Mouse (Mus musculus) liver, embryonic 14.5 days (tissue): ENCODE results near the gene Denr. TPM values are rescaled to one million over a fixed set of nuclear protein-coding genes. Genes with fewer than 3 reads are reported as not detected.

Experiments used
- ATAC-seq: fragments of 200-750 bp; cut with Nextera tagmentation; 2 replicates; pipeline ENCODE4 v1.8.0; 2017; ENCODE audit warnings: moderate number of reproducible peaks, mild to moderate bottlenecking, moderate library complexity; ENCODE audit not compliant: insufficient read depth
- DNase-seq, 3 experiments: peaks; one replicate each; pipeline ENCODE4 v3.0.0-alpha.2; 2012 to 2013; ENCODE audit warnings: low read depth in 3 of 3, low spot score in 3 of 3
- H3K27ac ChIP-seq: fragments of 300-500 bp; sonication (generic); 2 replicates; pipeline ENCODE4 v1.5.1; 2014; ENCODE audit warnings: moderate library complexity, mild to moderate bottlenecking, control low read depth, inconsistent platforms
- H3K27me3 ChIP-seq: fragments of 300-500 bp; sonication (generic); 2 replicates; pipeline ENCODE4 v1.6.1; 2014; ENCODE audit warnings: mild to moderate bottlenecking, low read length, moderate library complexity; ENCODE audit not compliant: control insufficient read depth, insufficient read depth
- H3K36me3 ChIP-seq: fragments of 300-500 bp; sonication (generic); replicated peaks from 2 replicates; pipeline ENCODE4 v1.6.1; 2014; ENCODE audit warnings: low read depth; ENCODE audit not compliant: control insufficient read depth, insufficient read depth
- H3K4me1 ChIP-seq, 2 experiments: fragments of 200-500 bp in 1 of 2; fragments of 300-500 bp in 1 of 2; sonication (generic) in 1 of 2; replicated peaks; 2 replicates each; pipeline ENCODE4 v1.6.1; 2012 to 2014; ENCODE audit warnings: antibody characterized with exemption in 1 of 2, inconsistent platforms in 1 of 2, low read length in 1 of 2; ENCODE audit not compliant: control insufficient read depth in 2 of 2, insufficient read depth in 2 of 2
- H3K4me2 ChIP-seq: fragments of 300-500 bp; sonication (generic); 2 replicates; pipeline ENCODE4 v1.6.1; 2014; ENCODE audit warnings: low read depth, mild to moderate bottlenecking, control low read depth, moderate library complexity
- H3K4me3 ChIP-seq, 2 experiments: fragments of 200-500 bp in 1 of 2; fragments of 300-500 bp in 1 of 2; sonication (generic) in 1 of 2; 2 replicates each; pipeline ENCODE4 v1.5.1; 2012 to 2014; ENCODE audit warnings: low read depth in 2 of 2, low read length in 2 of 2, mild to moderate bottlenecking in 2 of 2, control low read depth in 1 of 2, inconsistent platforms in 1 of 2, moderate library complexity in 1 of 2; ENCODE audit not compliant: insufficient read depth in 1 of 2
- H3K9ac ChIP-seq: fragments of 300-500 bp; sonication (generic); replicated peaks from 2 replicates; pipeline ENCODE4 v1.6.1; 2014; ENCODE audit warnings: mild to moderate bottlenecking, control low read depth, moderate library complexity
- H3K9me3 ChIP-seq: fragments of 300-500 bp; sonication (generic); 2 replicates; pipeline ENCODE4 v1.6.1; 2016; ENCODE audit warnings: low read length, mixed read lengths; ENCODE audit not compliant: control insufficient read depth
- CTCF ChIP-seq: IDR thresholded peaks from 2 replicates; pipeline ENCODE4 v1.5.1; 2016; ENCODE audit warnings: antibody characterized with exemption, low read depth, control low read depth
- EP300 ChIP-seq: IDR thresholded peaks from 2 replicates; pipeline ENCODE4 v1.6.1; 2016; ENCODE audit warnings: antibody characterized with exemption, low read depth
- WGBS: fragments of 180-500 bp; shearing (Covaris S2); extraction: QIAGEN DNeasy Blood & Tissue Kit; methylation state at CpG from one replicate; pipeline ENCODE4 v1.1.7; 2014; ENCODE audit not compliant: insufficient replicate concordance; 5-methylcytosine and 5-hydroxymethylcytosine counted together
- polyA plus RNA-seq, 2 experiments: library from polyadenylated mRNA; depleted of rRNA in 1 of 2; stranded (reverse) in 1 of 2; unstranded in 1 of 2; fragments of >200 nt; fragmentation: Nextera tagmentation in 1 of 2; extraction: Ambion mirVana in 1 of 2; gene quantifications; 2 replicates each; pipeline versions ENCODE4 v1.2.1 to v1.2.3; 2012 to 2014

Denr gene
- polyA plus RNA-seq, 2 experiments: 17.5 to 43.0 TPM

- H3K9ac ChIP-seq: no peak overlapping the region
- no peak overlapping the region for H3K27ac ChIP-seq
- ATAC-seq (no peak), DNase-seq (no peak)
- peaks cover 3% of the 10 kb centered on the region for H3K27me3 ChIP-seq
- no peaks in the 10 kb centered on the region for H3K36me3 ChIP-seq
- 64% methylated on average over 3 of the region's 3 CpGs for WGBS
- H3K4me2 ChIP-seq: peak overlapping the region; percentile 8; the same call in 1 of the 2 replicates
- no peaks in the 10 kb centered on the region for H3K9me3 ChIP-seq
- TF ChIP-seq EP300: no peak
- no peak for TF ChIP-seq CTCF
- H3K4me1 ChIP-seq: peaks cover 0 to 7% of the 10 kb centered on the region in 2 experiments; a peak in 2 of 4 replicates
- H3K4me3 ChIP-seq: peak overlapping the region in 1 of 2 experiments; percentile 7; a peak in 1 of 4 replicates
These were observed 70.3 kb downstream of the Denr start for GRCm38 (mm10) chr5:123977231-123977630.

- peaks cover 0 to 7% of the 10 kb centered on the region in 2 experiments; a peak in 2 of 4 replicates for H3K4me1 ChIP-seq
- H3K4me2 ChIP-seq: peak overlapping the region; percentile 8; the same call in 1 of the 2 replicates
- ATAC-seq (no peak), DNase-seq (no peak)
- no peak overlapping the region for H3K4me3 ChIP-seq
- H3K9ac ChIP-seq: no peak overlapping the region
- WGBS: 64% methylated on average over 5 of the region's 5 CpGs
- H3K27ac ChIP-seq: no peak overlapping the region
- H3K9me3 ChIP-seq: no peaks in the 10 kb centered on the region
- peaks cover 3% of the 10 kb centered on the region for H3K27me3 ChIP-seq
- no peak for TF ChIP-seq EP300
- no peak for TF ChIP-seq CTCF
- no peaks in the 10 kb centered on the region for H3K36me3 ChIP-seq
These were observed 71.2 kb downstream of the Denr start for GRCm38 (mm10) chr5:123978131-123978530.

Other genes with a start within 250 kb of the Denr start
- gene Clip1, start 222.6 kb upstream of the Denr start, polyA plus RNA-seq (2012; rRNA removed): 3.9 and 6.1 TPM in 2 replicates
- gene Clip1, start 222.6 kb upstream of the Denr start, polyA plus RNA-seq (2014; fragmentation: Nextera tagmentation; extraction: Ambion mirVana): 6.6 and 9.1 TPM in 2 replicates
- gene Zcchc8, start 186.1 kb upstream of the Denr start, polyA plus RNA-seq (2012; rRNA removed): 22.7 and 24.2 TPM in 2 replicates
- 30.0 and 33.5 TPM in 2 replicates for gene Zcchc8, start 186.1 kb upstream of the Denr start, polyA plus RNA-seq (2014; fragmentation: Nextera tagmentation; extraction: Ambion mirVana)
- 14.9 and 34.7 TPM in 2 replicates for gene Rsrc2, start 157.8 kb upstream of the Denr start, polyA plus RNA-seq (2012; rRNA removed)
- 36.7 and 38.9 TPM in 2 replicates for gene Rsrc2, start 157.8 kb upstream of the Denr start, polyA plus RNA-seq (2014; fragmentation: Nextera tagmentation; extraction: Ambion mirVana)
- 14.5 and 21.0 TPM in 2 replicates for gene Kntc1, start 157.5 kb upstream of the Denr start, polyA plus RNA-seq (2012; rRNA removed)
- gene Kntc1, start 157.5 kb upstream of the Denr start, polyA plus RNA-seq (2014; fragmentation: Nextera tagmentation; extraction: Ambion mirVana): 22.2 and 27.9 TPM in 2 replicates
- gene Hcar2, start 41.7 kb upstream of the Denr start, polyA plus RNA-seq (2012; rRNA removed): 0.20 and 0.22 TPM in 2 replicates
- gene Hcar2, start 41.7 kb upstream of the Denr start, polyA plus RNA-seq (2014; fragmentation: Nextera tagmentation; extraction: Ambion mirVana): 0.11 and 0.42 TPM in 2 replicates
- 0.06 and 0.08 TPM in 2 replicates for gene Hcar1, start 27.2 kb upstream of the Denr start, polyA plus RNA-seq (2012; rRNA removed)
- gene Hcar1, start 27.2 kb upstream of the Denr start, polyA plus RNA-seq (2014; fragmentation: Nextera tagmentation; extraction: Ambion mirVana): 0.08 and 0.10 TPM in 2 replicates
- 0.14 and 0.63 TPM in 2 replicates for gene Gm43518, start 20.2 kb downstream of the Denr start, polyA plus RNA-seq (2012; rRNA removed)
- 0.60 TPM in 1 of 2 replicates, not detected in the other for gene Gm43518, start 20.2 kb downstream of the Denr start, polyA plus RNA-seq (2014; fragmentation: Nextera tagmentation; extraction: Ambion mirVana)
- 2.0 and 2.7 TPM in 2 replicates for gene Ccdc62, start 23.5 kb downstream of the Denr start, polyA plus RNA-seq (2012; rRNA removed)
- gene Ccdc62, start 23.5 kb downstream of the Denr start, polyA plus RNA-seq (2014; fragmentation: Nextera tagmentation; extraction: Ambion mirVana): 3.4 and 3.7 TPM in 2 replicates
- 6.4 and 7.6 TPM in 2 replicates for gene Hip1r, start 66.5 kb downstream of the Denr start, polyA plus RNA-seq (2012; rRNA removed)
- gene Hip1r, start 66.5 kb downstream of the Denr start, polyA plus RNA-seq (2014; fragmentation: Nextera tagmentation; extraction: Ambion mirVana): 6.2 and 7.2 TPM in 2 replicates
- gene Vps37b, start 125.1 kb downstream of the Denr start, polyA plus RNA-seq (2012; rRNA removed): 11.3 and 11.5 TPM in 2 replicates
- 8.8 and 12.6 TPM in 2 replicates for gene Vps37b, start 125.1 kb downstream of the Denr start, polyA plus RNA-seq (2014; fragmentation: Nextera tagmentation; extraction: Ambion mirVana)
- gene Abcb9, start 188.6 kb downstream of the Denr start, polyA plus RNA-seq (2012; rRNA removed): 2.9 and 3.1 TPM in 2 replicates
- gene Abcb9, start 188.6 kb downstream of the Denr start, polyA plus RNA-seq (2014; fragmentation: Nextera tagmentation; extraction: Ambion mirVana): 2.6 and 3.6 TPM in 2 replicates
- gene Ogfod2, start 205.1 kb downstream of the Denr start, polyA plus RNA-seq (2012; rRNA removed): 10.0 and 12.5 TPM in 2 replicates
- 10.1 and 10.9 TPM in 2 replicates for gene Ogfod2, start 205.1 kb downstream of the Denr start, polyA plus RNA-seq (2014; fragmentation: Nextera tagmentation; extraction: Ambion mirVana)
- 34.4 and 50.6 TPM in 2 replicates for gene Arl6ip4, start 208.9 kb downstream of the Denr start, polyA plus RNA-seq (2012; rRNA removed)
- gene Arl6ip4, start 208.9 kb downstream of the Denr start, polyA plus RNA-seq (2014; fragmentation: Nextera tagmentation; extraction: Ambion mirVana): 52.2 and 56.5 TPM in 2 replicates